Mouse (Mus musculus) embryo, embryonic 11.5 days (tissue): ENCODE results near the gene Prss46.

ENCODE experiments used
- DNase-seq: peaks from one replicate; pipeline ENCODE4 v3.0.0-alpha.2; 2012; ENCODE audit warnings: low read depth, low spot score

Gene Prss46

GRCm38 (mm10) chr9:110858967-110859596 is 14.8 kb downstream of the Prss46 start:
- DNase-seq = no peak

- no peak for DNase-seq
Observed at GRCm38 (mm10) chr9:110871030-110871429, 26.7 kb downstream of the Prss46 start.

DNA sequence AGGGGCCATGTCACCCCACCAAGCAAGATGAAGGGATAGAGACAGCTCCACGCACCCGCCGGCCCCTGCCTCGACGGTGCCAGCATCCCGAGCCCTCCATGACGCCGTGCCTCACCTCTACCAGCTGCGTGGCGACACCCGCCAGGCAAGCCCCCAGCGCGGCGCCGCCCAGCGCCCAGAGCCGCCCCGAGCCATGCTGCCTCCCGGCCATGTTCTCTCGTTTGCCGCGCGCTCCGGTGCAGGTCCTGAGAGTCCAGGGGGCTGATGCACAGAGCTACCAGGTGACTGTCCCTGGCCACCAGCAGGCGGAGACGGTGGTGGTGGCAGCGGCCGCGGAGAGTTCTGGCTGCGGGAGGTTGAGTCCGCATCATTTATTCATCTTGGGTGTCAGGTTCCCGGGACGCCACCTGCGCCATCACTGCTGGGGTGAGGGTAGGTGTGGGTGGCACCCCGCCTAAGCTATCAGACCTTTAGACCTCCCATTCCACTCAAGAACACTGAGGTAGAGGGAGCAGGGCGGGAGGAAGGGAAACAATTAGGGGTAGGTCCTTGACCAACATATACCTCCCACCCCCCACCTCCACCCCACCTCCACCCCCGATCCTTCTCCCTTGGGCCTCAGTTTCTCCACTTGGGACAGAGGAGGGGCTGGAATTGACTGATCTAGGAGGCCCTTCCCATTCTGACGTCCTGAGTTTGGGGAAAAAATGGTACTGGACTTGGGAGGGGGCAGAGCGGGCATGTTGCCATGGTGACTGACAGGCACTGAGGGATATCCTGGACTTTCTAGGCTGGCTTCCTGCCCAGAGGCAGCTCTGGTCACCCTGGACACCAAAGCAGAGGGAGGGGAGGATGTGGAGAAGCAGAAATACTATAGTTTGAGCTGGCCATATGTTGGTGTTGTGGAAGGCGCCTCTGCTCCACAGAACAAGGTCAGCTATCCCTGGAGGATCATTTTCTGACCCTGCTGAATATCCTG is 29.7 kb downstream of the Prss46 start:
- no peak for DNase-seq

GRCm38 (mm10) chr9:110874660-110875191 is 30.4 kb downstream of the Prss46 start:
- no peak for DNase-seq

- no peak for DNase-seq
Observed at GRCm38 (mm10) chr9:110875288-110875695, 31.0 kb downstream of the Prss46 start.

DNA sequence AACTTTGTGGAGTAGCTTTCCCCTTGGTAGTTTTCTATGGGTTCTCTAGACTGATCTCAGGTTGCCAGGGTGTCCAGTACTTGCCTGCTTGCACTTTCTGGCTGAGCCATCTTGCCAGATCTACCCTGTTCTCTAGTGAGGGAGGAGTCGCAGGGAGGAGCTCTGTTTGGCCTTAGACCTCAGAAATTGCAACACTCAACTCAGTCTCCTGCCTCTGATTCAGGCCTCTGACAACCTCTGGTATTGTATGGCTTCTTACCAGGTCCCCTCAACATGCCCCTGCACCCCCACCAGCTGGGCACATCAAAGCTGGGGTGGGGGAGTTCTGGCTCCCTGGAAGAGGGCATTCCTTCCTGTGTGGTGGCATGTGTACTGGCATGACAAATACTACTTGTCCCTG is 33.0 kb downstream of the Prss46 start:
- no peak for DNase-seq

DNA sequence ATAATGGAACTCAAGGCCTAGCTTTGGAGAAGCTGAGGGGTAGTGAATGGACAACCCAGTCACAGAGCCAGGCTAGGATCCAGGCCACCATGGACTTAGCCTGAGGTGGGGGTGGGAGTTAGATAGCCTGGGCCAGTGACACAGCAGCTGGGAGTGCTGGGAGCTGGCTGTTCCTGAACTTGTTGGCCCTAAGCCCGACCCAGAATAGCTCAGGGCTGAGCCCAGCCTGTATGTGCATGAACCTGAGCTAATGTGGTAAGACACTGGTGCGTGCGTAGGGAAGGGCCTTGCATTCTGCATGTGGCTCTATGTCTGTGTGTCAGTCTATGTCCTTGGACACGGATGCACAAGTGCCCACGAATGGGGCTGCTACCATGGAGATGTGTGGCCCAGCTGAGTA is 33.6 kb downstream of the Prss46 start:
- no peak for DNase-seq

DNA sequence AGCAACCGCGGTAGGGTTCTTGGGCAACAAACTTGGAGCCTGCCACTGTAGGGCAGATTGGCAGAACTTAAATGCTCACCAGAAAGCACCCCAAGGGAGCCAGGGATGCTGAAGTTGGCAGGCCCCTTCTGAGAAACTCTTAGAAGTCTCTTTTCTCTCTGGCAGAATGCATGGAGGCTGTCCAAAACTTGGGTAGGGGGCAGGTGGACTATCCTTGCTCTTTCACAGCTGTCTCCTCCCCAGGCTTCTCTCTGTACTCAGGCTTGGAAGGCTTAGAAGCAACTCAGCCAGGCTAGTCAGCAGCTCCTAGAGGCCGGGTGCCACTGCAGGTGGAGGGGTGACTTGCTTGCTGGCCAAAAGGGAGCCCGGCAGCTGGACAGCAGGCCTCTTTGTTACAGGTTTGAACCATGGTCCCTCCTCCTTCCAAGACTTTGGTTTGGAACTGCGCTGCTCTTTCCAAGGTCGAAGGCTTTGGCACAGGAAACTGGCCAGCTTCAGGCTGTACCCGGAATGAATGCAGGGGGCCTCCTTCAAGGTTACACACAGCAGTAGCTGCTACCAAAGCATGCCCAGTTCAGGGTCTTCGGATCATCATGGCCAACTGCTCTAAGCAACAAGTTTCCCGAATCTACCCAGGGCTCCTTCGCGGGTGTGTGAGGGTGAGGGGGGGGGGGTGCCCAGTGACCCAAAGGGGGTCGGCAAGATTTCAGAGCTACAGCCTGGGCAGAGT is 35.0 kb downstream of the Prss46 start, which contains the start of gene Als2cl:
Gene Als2cl (plus strand): TSS at position 680 of the 730 bp plus-strand sequence.
- no peak for DNase-seq

DNA sequence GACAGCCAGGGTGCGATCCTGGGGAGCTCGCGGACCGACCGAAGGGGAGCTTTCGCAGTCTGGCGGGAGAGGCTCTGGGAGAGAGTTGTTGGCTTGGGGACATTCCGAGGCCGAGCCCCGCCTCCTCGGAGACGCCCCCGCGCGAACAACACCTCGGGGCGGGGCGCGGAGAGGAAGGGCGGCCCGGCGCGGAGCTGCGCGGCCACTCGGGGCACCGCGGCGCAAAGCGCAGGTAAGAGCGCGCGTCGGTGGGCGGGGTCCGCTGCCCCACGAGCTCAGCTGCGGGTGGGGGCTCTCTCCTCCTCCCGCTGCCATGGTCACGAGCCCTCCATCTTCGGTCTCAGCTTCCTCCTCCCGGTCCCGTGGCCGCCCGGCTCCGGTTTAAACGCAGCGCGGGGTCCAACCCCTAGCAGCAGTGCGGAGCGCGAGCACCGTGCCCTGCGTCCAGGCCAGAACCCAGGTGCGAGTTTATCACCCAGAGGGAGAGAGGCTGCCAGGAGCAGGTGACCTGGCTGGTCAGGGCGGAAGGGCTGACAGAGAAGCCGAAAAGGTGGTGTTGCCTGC is 35.8 kb downstream of the Prss46 start, which contains the start of gene Tmie:
Gene Tmie (minus strand): TSS at position 116 of the 564 bp plus-strand sequence.
- DNase-seq = no peak

- no peak for DNase-seq
Observed at GRCm38 (mm10) chr9:110880772-110881171, 36.5 kb downstream of the Prss46 start.

DNA sequence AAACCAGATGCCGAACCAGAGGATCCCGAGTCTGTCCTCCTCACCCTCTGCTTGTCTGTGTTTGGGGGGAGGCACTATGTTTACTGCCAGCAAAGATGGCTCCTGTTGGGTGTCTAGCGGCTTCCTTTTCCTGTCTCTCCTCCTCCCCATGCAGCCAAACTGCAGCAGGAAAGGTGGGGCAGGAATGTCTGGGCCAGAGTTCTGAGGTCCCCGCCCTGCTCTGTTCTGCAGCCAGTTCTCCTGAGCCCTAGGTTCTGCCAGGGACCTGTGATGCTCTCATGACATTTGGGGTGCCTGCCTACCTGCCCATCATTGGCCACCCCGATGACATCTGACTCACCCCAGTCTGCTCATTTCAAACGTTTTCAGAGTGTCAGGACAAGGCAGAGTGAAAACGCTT is 37.6 kb downstream of the Prss46 start:
- DNase-seq = no peak

- no peak for DNase-seq
Observed at GRCm38 (mm10) chr9:110887388-110888303, 43.3 kb downstream of the Prss46 start.

- DNase-seq = no peak
Observed at GRCm38 (mm10) chr9:110888935-110889334, 44.6 kb downstream of the Prss46 start.

DNA sequence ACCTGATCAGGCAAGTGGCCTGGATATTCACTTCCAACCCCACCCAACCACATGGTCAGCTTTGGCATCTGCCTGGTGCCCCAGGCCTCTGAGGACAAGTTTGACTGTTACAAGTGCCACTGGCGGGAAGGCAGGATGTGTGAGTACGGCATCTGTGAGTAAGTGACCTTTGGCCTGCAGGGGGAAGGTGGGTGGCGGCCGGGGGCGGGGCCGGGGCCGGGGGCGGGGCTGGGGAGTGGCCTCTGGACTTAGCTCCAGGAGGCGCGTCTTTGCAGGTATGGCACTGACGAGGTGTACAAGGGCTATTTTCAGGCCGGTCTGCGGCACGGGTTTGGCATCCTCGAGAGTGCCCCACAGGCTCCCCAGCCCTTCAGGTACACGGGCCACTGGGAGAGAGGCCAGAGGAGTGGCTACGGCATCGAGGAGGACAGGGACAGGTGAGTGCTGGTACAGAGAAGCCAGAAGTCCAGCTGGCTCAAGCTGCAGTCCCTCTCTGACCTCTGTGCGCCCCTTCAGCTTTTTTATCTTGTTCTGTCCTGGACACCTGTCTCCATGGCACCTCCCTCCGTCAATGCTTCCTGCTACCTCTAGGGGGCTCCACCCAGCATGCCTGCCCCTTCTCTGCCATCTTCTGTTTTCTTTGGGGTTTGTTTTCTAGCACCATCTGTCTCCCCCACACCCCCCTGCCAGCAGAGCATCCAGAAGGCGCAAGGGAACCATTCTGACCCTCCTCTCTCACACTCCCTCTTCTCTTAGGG is 45.9 kb downstream of the Prss46 start:
- no peak for DNase-seq

- no peak for DNase-seq
Observed at GRCm38 (mm10) chr9:110891077-110891828, 46.9 kb downstream of the Prss46 start.

DNA sequence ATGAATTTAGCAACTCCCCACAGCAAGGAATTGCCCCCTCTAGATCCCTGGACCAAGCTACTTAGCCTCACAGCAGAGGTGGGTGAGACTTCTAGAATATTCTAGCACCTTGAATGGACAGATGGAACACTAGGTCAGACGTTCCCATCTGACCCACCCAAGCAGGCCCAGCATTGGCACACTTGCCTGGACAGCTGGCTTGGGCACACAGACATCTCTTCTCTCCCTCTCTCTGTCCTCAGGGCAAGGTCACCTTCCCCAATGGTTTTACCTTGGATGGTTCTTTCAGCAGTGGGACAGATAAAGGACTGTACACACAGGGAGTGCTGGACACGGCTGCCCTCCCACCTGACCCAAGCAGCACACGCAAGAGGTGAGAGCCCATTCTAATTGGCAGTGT is 48.2 kb downstream of the Prss46 start:
- DNase-seq = no peak

DNA sequence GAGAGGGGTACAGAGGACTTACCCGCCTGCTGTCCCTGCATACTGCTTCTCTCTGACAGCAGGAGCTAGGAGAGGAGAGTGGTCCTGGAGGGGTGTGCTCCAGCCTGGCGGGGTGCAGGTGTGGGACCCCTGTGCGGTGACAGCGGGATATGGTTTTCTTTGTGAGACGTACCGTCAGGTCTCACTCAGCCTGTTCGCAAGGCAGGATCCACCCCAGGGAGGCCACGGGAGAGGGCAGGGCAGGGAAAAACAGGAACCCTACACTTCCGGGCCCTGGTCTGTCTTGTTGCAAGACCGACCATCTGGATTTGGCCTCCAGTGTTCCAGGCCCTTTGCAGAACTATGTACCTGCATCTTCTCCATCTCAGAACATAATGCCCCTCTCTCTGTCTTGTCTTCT is 49.1 kb downstream of the Prss46 start:
- no peak for DNase-seq

DNA sequence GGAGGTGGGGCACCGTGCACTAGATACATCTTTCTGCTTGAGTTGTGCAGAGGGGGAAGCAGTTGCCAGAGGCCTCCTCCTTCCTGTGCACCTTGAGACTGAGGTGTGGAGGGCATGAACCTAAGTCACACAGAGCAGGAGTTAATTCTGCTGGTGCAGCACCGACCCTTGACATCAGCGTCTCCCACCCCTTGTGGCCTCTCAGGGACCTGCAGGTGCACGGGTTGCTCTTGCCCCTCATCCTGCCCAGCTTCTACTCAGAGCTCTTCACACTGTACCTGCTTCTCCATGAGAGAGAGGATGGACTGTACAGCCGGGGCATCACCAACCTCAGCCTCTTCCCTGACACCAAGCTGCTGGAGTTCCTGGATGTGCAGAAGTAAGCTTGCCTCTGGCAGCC is 51.2 kb downstream of the Prss46 start:
- DNase-seq = no peak

DNA sequence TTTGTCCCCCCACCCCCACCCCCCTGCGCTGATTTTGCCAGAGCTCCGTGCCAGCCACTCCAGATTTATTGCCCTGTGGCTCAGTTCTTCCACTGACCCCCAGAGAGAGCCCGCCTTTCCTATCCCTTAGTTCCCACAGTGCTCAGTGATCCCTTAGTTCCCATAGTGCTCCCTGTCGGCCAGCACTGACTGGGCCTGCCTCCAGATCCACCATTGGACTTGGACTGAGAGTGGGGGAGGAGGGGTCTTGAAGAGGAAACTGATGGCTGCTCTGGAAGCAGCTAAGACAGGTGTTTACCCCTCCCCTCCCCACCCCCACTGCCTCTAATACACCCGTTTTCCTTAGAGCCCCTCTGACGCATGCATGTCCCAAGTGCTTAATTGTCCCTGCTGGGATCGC is 51.7 kb downstream of the Prss46 start:
- DNase-seq = no peak
